Mouse (Mus musculus) intestine, postnatal 0 days (tissue): Measurements from ENCODE around the gene Crtac1. TPM values are rescaled to one million over a fixed set of nuclear protein-coding genes. Genes with fewer than 3 reads are reported as not detected.

ENCODE experiments used
- ATAC-seq: fragments of 200-750 bp; cut with Nextera tagmentation; 2 replicates; pipeline ENCODE4 v1.8.0; 2017; ENCODE audit warnings: mild to moderate bottlenecking, moderate TSS enrichment, moderate library complexity
- H3K27ac ChIP-seq: fragments of 300-500 bp; sonication (generic); 2 replicates; pipeline ENCODE4 v1.5.1; 2014; ENCODE audit warnings: mild to moderate bottlenecking, low read depth, low read length, moderate library complexity
- H3K27me3 ChIP-seq: fragments of 300-500 bp; sonication (generic); replicated peaks from 2 replicates; pipeline ENCODE4 v1.6.1; 2014; ENCODE audit warnings: low read length, mixed read lengths; ENCODE audit not compliant: control insufficient read depth, insufficient read depth
- H3K36me3 ChIP-seq: fragments of 300-500 bp; sonication (generic); 2 replicates; pipeline ENCODE4 v1.6.1; 2014; ENCODE audit warnings: mild to moderate bottlenecking, moderate library complexity; ENCODE audit not compliant: control insufficient read depth, insufficient read depth
- H3K4me1 ChIP-seq: fragments of 300-500 bp; sonication (generic); replicated peaks from 2 replicates; pipeline ENCODE4 v1.6.1; 2014; ENCODE audit warnings: antibody characterized with exemption, low read length, mixed read lengths; ENCODE audit not compliant: control insufficient read depth, insufficient read depth
- H3K4me2 ChIP-seq: fragments of 300-500 bp; sonication (generic); replicated peaks from 2 replicates; pipeline ENCODE4 v1.6.1; 2014; ENCODE audit warnings: low read depth, mild to moderate bottlenecking, moderate library complexity
- H3K4me3 ChIP-seq: fragments of 300-500 bp; sonication (generic); 2 replicates; pipeline ENCODE4 v1.5.1; 2014; ENCODE audit warnings: low read depth, low read length
- H3K9ac ChIP-seq: fragments of 300-500 bp; sonication (generic); 2 replicates; pipeline ENCODE4 v1.6.1; 2014; ENCODE audit warnings: mild to moderate bottlenecking, low read depth, low read length
- H3K9me3 ChIP-seq: fragments of 300-500 bp; sonication (generic); 2 replicates; pipeline ENCODE4 v1.6.1; 2016; ENCODE audit warnings: mixed run types; ENCODE audit not compliant: control insufficient read depth
- CTCF ChIP-seq: sonication (generic); IDR thresholded peaks from 2 replicates; pipeline ENCODE4 v1.5.1; 2016; ENCODE audit warnings: low read depth, mild to moderate bottlenecking, control low read depth, antibody characterized with exemption, moderate library complexity
- WGBS: fragments of 180-500 bp; shearing (Covaris S2); extraction: QIAGEN DNeasy Blood & Tissue Kit; methylation state at CpG from one replicate; pipeline ENCODE4 v1.1.7; 2014; 5-methylcytosine and 5-hydroxymethylcytosine counted together
- polyA plus RNA-seq: library from polyadenylated mRNA; unstranded; fragments of >200 nt; fragmentation: Nextera tagmentation; extraction: Ambion mirVana; gene quantifications from 2 replicates; pipeline ENCODE4 v1.2.1, GENCODE M21; 2015

Crtac1 gene
- polyA plus RNA-seq, 1 experiment from 2014 or later: 4.3 TPM

DNA sequence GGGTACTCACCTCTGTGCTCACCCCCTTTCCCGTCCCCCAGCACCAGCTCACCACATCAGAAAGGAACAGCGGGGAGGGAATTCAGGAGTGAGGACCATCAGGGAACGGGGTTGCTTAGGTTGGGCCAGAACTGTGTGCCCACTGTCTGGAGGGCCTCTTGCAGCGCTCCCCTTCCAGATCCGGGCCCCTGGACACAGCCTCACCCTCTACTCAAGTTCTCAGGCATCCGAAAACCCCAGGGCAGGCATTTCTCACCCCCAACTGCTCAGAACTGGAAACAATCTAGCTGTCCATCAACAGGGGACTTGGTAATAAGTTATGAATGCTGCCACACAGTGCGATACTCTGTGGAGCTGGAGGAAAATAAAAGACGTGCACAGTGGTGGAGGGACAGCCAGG lies 139.5 kb downstream of the Crtac1 start:
- H3K9ac ChIP-seq: no peak overlapping the region
- no peaks in the 10 kb centered on the region for H3K27me3 ChIP-seq
- H3K36me3 ChIP-seq: no peaks in the 10 kb centered on the region
- WGBS: 73% methylated on average over 8 of the region's 8 CpGs
- no peak for ATAC-seq
- no peak overlapping the region for H3K4me2 ChIP-seq
- TF ChIP-seq CTCF: no peak
- no peak overlapping the region for H3K4me3 ChIP-seq
- no peaks in the 10 kb centered on the region for H3K4me1 ChIP-seq
- H3K27ac ChIP-seq: no peak overlapping the region
- H3K9me3 ChIP-seq: no peaks in the 10 kb centered on the region

- Histone ChIP-seq H3K4me1 (no peaks in the 10 kb centered on the region), H3K27me3 (no peaks in the 10 kb centered on the region), H3K9ac (no peak overlapping the region), H3K4me2 (no peak overlapping the region), H3K36me3 (no peaks in the 10 kb centered on the region), H3K9me3 (no peaks in the 10 kb centered on the region), H3K27ac (no peak overlapping the region), H3K4me3 (no peak overlapping the region)
- ATAC-seq: no peak
- WGBS: 44% methylated on average over 7 of the region's 7 CpGs
- no peak for TF ChIP-seq CTCF
Observed at GRCm38 (mm10) chr19:42290954-42291661, 140.5 kb downstream of the Crtac1 start.

DNA sequence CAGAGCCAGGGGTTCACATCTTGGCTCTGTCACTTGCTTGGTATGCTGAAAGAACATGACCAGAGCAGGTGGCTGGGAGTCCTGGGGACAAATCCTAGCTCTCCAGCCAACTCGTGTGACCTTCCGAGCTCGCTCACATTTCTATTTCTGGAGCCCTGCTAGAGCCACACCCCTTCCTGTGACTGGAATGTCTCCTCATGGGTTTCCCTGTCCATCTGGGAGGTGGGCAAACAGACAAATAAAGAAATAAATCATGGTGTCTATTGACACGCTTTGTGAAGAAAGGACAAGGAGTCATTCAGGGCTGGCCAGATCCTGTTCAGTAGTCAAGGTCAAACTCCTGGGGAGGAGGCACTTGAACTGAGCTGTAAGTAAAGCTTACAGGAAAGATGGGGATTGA lies 143.2 kb downstream of the Crtac1 start:
- no peak for ATAC-seq
- Histone ChIP-seq H3K4me1 (no peaks in the 10 kb centered on the region), H3K9me3 (no peaks in the 10 kb centered on the region), H3K27me3 (no peaks in the 10 kb centered on the region), H3K4me3 (no peak overlapping the region), H3K4me2 (no peak overlapping the region), H3K9ac (no peak overlapping the region), H3K36me3 (no peaks in the 10 kb centered on the region), H3K27ac (no peak overlapping the region)
- 35% methylated on average over 4 of the region's 4 CpGs for WGBS
- TF ChIP-seq CTCF: no peak

GRCm38 (mm10) chr19:42284178-42284577 lies 147.4 kb downstream of the Crtac1 start:
- H3K4me2 ChIP-seq: no peak overlapping the region
- no peak for ATAC-seq
- 58% methylated on average over 8 of the region's 8 CpGs for WGBS

DNA sequence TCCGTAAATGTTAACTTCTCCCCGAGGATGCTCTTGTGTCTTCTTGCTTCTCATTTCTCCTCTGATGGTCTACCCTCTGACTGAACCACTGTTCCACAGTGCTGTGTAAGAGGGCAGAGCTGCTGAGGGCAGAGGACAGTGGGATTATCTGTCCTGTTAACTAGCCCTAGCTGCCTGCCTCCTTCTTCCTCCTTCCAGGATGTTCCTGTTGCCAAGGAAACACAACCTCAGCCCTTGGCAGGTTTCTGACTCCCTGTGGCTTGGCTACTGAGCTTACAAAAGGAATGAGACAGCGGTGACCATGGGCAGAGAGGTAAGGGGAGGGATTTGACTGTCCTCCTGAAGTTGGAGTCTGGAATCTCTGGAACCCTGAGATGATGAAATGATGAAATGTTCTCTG lies 152.0 kb downstream of the Crtac1 start:
- Histone ChIP-seq H3K9me3 (no peaks in the 10 kb centered on the region), H3K27me3 (no peaks in the 10 kb centered on the region), H3K36me3 (no peaks in the 10 kb centered on the region), H3K27ac (no peak overlapping the region), H3K4me1 (no peaks in the 10 kb centered on the region), H3K4me3 (no peak overlapping the region), H3K9ac (no peak overlapping the region), H3K4me2 (no peak overlapping the region)
- WGBS: 57% methylated on average over 3 of the region's 3 CpGs
- ATAC-seq: no peak
- no peak for TF ChIP-seq CTCF

More at GRCm38 (mm10) chr19:42284178-42284577, 147.4 kb downstream of the Crtac1 start:
- no peak overlapping the region for H3K27ac ChIP-seq
- no peaks in the 10 kb centered on the region for H3K36me3 ChIP-seq
- no peak overlapping the region for H3K9ac ChIP-seq
- H3K4me1 ChIP-seq: no peaks in the 10 kb centered on the region
- TF ChIP-seq CTCF: no peak
- no peak overlapping the region for H3K4me3 ChIP-seq
- no peaks in the 10 kb centered on the region for H3K27me3 ChIP-seq
- H3K9me3 ChIP-seq: no peaks in the 10 kb centered on the region

DNA sequence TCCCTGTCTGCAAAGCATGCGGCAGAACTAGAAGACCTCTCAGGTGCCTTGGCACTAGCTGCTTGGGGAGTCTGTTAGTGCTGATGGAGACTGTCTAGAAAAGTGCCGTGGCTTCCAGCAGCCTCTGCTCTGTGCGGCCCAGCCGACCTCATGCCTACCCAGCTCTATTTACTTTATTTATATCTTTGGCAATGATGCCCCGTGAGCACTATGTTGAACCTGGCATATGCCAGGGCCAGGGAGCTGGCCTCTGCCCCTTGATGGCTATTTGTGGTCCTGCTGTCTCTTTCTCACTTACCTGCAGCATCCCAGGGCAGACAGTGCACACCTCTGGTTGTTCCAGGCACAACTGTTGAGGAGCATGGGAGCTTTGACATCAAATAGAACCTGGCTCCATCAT lies 153.1 kb downstream of the Crtac1 start:
- H3K36me3 ChIP-seq: no peaks in the 10 kb centered on the region
- no peaks in the 10 kb centered on the region for H3K4me1 ChIP-seq
- no peak for ATAC-seq
- no peaks in the 10 kb centered on the region for H3K9me3 ChIP-seq
- H3K4me2 ChIP-seq: no peak overlapping the region
- no peak overlapping the region for H3K27ac ChIP-seq
- no peak overlapping the region; the same call in 1 of the 2 replicates for H3K9ac ChIP-seq
- WGBS: 78% methylated on average over 5 of the region's 5 CpGs
- no peak overlapping the region for H3K4me3 ChIP-seq
- no peak for TF ChIP-seq CTCF
- no peaks in the 10 kb centered on the region for H3K27me3 ChIP-seq
